Mouse (Mus musculus) spleen, postnatal 14 days (tissue): ENCODE results near the gene Zfp526.

ENCODE experiments used
- DNase-seq, 2 experiments: peaks; one replicate each; pipeline ENCODE4 v3.0.0; 2021 to 2022; ENCODE audit warnings: low spot score in 2 of 2

Zfp526 gene

DNA sequence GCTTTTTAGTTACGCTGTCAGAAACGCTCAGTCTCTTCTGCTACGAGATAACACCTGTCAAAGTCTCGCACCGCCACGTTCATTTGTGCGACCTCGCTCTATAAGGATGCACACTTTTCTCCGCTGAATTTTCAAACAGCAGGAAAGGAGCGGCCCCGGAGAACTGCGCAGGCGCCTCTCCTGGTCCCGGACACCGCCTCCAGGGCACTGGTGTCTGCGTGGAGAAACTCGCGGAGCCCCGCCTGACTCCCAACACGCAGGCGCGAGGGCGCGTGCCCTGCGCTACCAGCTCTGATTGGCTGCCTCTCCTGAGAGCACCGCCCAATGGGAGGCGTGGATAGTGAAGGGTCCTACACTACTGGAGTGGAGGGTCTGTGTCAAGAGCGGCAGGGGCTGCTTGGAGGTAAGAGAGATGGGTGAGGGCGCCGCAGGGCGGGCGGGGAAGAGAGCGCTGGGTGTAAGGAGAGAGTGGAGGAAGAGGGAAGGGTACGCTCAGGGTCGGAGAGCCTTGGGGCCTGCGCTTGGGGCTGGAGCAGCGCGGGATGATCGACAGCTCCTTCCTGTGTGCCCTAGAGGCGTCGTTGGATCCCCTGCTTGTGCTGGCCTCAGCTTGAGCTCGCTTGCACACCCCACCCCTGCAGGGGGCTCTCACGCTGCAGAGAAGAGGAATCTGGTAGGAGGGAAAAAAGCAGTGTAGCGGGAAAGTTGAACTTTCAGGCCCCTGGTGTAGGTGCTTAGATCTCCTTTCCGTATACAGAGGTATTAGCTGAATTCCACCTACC lies at the start of gene Zfp526:
TSS of gene Zfp526 (plus strand) at position 324 of the 782 bp plus-strand sequence.
- DNase-seq, result peak; percentile 92 to 94

DNA sequence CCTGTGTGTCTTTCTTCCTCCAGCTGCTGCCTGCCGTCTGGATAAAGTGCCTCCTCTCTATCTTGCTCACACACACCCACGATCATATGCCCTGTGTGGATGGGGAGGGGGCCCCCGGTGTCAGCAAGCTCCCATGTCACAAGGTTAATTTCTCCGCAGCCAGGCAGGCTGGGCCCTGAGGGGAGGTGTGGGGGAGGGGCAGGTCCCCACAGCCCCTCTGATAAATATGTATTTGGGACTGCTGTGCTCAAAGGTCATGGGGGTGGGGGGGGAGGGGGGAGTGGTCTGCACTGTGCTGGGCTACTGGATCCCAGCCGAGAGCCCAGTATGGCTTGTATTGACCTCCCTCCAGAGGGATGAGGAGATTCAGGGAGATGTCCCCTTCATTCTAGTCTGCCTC lies 48.6 kb upstream of the Zfp526 start:
- DNase-seq, result no peak

DNA sequence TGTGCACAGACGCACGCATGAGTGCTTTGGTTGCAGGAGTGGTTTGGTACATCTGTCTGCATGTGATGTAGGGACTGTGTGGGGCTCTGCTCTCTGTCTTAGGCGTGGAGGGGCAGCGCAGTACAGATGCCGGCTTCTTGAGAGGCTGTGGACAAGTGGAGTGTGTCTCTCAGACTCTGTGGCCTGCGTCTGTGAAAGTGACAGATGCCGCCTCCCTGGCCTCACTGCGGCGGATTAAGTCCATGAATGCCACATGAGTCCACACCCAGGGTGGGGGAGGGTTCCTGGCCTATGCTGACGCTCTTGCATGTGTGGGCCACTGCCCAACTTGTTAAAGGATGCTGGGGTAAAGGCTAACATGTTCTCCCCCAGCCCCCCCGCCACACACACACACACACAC lies 46.9 kb upstream of the Zfp526 start:
- DNase-seq, result no peak

DNA sequence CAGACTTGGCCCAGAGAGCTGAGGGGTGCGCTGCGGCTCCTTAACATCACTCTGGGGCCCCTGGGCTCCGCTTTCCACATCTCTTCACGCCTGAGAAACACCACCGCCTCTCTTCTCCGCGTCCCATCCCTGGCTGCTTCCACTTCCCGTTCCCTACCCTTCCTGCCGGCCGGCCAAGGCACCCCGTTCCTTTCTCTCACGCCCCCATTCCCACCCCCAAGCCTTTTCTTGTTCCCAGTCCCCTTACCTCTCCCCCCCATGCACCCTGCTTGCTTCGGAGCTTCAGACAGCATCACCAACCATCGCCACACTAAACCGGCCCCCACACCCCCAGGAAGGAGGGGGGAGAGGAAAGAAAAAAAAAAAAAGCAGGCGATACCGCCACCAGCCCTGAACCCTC lies 42.9 kb upstream of the Zfp526 start:
- DNase-seq, result no peak

DNA sequence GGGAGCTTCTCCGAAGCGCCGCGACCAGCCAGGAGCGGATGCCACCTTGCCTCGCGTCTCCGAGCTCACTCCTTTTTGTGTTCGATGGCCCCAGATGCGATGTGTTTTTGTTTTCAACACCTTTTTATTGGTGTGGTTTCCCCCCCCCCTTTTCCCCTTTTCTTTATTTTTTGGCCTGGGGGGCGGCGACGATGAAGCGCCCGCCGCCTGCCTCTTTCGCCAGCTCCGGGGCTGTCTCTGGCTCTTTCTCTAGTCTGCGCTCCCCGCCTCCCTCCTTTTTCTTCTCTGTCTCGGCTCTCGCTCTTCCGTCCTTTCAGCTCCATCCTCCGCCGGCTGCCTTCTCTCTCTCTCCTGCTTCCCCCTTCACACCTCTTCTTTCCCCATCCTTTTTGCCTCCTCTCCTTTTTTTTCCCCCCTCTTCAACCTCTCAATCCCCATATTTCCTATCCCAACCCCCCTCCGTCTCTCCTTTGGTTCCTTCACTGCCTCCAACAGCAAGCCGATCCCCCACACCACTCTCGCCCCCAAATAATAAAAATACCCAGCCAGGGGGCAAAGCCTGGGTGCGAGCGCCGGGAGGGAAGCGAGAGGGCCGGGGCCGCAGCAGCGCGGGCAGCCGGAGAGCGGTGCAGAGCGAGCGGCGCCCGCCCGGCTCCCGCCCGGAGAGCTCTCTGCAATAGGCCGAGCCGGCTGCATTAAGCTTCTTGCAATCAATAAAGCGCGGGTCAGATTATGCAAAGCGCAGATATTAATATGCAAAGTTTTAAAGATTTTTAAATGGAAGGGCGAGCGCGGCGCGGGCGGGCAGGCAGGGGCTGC lies 42.2 kb upstream of the Zfp526 start:
- no peak for DNase-seq

DNA sequence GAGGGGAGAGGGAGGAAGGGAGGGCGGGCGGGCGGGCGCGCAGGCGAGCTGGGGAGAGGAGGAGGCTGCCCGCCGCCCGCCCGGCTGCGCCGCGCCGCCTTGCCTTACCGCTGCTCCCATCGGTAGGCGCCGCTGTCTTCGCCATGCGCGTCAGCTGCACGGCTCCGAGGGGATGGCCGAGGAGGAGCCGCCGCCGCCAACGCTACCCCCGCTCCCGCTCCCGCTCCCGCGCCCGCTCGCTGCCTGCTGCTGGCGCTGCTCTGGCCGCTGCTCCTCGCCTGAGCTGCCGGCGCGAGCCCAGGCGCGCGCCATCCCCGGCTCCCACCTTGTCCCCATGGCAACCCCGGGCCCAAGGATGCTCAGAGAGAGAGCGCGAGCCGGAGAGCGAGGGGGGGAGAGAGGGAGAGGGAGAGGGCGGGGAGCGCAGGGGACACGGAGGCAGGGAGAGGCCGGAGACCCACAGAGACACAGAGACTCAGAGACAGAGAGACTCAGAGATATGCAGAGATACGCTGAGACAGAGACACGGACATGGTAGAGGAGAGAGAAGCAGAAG lies 41.5 kb upstream of the Zfp526 start, which contains the start of gene Pou2f2:
TSS of gene Pou2f2 (minus strand) at position 121 of the 556 bp plus-strand sequence.
- DNase-seq, result peak in 1 of 2 experiments; percentile 30

DNA sequence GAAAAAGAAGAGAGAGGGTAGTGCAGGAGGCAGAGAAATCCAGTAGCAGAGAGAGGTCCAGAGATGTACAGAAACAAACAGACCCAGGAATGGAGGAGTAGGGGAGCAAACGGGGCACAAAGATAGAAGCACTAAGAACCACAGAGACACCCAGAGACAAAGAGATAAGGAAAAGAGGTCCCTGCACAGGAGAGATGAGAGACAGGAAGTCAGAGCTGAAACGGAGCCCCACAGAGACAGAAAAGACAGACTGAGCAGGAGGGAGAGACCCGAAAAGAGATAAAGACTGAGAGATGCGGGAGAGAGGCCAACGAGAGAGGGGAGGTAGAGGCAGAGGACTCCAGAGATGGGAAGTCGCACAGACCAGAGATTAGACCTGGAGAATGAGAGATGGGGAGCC lies 40.7 kb upstream of the Zfp526 start:
- DNase-seq, result no peak

DNA sequence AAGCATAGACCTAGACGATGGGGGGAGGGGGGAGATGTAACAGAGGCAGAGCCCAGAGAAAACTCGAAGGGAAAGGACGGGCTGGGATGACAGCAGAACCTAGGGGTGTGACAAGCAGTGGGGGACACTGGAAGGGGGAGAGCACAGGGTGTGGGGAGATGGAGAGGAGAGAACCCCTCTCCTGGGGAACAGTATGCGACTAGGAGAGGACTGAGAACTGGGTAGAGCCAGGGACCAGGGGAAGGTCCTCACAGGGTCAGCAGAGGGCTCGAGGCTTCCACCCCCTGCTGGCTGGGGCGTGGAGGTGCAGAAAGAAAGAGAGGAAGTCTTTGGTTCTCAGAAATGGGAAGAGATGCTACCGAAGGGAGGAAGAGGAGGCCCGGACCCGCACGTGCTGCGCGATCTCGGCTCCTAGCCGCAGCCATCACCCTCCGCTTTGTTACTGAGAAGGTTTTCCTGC lies 39.9 kb upstream of the Zfp526 start:
- peak; percentile 34 to 45 for DNase-seq

DNA sequence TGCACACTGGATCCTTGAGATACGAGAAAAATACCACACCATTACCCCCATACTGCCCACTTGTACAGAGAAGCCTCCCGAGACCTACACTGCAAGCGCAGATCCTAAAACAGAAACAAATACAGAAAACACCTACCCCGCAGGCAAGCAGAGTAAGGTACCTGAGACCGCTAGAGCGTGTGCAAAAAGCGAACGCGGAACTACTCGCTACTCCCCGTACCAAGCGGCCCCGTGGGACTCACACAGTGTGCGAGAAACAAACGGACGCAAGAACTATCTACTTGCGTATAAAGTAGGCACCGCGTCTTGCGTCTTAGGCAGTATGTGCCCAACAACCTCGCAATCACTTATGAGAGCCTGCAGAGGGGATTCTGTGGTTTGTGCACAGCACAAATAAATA lies 39.4 kb upstream of the Zfp526 start:
- no peak for DNase-seq

DNA sequence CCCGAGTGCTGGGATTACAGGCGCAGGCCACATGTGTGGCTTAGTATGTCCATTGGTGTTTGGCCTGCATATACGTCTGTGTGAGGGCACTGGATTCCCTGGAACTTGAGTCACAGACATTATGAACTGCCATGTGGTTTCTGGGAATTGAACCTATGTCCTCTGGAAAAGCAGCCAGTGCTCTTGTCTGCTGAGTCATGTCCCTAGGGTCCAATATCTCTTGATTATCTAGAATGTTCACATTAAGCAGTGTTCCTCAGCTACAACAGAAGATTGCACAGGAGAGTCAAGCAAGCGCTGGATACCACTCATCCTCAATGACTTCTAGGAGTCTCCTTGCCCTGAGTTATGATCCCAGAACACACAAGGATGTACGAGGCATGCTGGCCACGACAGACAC lies 37.1 kb upstream of the Zfp526 start:
- DNase-seq, result no peak

DNA sequence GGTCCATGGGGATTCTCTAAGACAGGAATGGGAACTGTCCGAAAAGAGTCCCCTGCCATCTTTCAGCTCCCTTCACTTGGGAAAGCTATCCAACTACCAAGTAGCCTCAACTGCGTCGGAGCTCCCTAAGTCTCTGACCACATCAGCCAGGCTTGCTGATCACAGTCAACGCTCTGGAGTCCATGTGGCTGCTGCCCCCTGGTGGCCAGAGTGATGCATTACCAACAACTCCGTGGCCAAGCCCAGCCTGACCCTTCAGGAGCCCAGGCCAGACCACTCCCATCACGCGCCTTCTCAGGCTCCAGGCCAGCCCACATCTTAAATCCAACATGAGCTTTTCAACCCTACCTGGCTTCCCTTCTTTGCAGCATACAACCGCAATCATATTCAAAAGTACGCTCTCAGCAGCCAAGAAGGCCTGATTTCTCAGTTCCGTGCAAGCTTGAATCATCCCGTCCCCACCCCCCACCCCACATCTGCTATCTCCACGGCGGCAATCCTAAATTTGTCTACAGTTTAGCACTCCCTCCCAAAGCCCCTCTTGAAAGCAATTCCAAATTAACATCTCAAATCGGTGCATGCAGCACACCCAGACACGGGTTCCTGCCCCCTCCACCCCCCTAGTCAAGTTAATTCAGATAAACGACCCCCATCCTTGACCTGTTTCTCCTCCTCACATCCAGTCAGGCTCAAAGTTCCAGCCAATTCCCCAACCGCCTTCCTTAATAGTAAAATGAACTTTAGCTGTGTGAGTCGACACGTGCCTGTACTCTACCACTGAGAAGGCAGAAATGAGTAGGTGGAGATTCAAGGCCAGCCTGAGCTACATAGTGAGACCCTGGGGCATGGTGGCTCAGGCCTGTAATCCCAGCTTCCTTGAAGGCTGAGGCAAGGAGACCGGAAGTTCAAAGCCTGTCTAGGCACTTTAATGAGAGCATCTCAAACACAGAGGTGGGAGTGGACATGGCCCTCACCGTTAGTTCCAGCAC lies 33.3 kb upstream of the Zfp526 start:
- peak; percentile 68 to 82 for DNase-seq

DNA sequence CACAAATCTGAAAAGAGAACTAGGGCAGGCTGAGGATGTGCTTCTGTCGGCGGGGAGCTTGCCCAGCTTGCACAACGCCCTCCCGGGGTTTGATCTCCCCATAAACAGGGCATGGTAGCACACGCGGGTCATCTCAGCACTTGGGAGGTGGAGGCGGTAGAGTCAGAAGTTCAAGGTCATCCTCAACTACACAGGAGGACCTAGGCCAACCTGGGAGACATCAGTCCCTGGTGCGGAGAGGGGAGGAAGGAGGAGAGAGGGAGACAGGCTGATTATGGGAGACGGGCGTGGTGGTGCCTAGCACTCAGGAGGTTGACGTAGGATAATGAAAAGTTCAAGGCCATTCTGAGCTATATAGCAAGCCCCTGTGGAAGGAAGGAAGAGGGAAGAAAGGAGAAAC lies 30.4 kb upstream of the Zfp526 start:
- no peak for DNase-seq

DNA sequence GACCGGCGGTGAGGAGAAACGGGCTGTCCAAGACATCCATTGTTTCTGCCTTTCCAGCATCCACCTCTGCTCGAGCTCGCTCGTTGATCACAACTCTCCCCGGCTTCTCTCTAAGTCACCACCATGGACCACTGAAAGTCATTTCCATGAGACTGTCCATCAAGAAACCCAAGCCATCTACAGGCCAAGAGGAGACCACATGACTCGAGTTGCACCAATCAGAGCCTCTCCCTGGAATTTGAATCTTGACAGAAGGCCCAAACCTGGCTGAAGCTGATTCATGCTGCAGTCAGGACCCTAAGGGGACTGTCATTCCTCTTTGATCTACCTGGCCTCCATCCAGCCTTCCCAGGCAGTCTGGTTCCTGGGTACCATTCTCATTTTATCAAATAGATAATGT lies 29.1 kb upstream of the Zfp526 start:
- DNase-seq, result no peak

DNA sequence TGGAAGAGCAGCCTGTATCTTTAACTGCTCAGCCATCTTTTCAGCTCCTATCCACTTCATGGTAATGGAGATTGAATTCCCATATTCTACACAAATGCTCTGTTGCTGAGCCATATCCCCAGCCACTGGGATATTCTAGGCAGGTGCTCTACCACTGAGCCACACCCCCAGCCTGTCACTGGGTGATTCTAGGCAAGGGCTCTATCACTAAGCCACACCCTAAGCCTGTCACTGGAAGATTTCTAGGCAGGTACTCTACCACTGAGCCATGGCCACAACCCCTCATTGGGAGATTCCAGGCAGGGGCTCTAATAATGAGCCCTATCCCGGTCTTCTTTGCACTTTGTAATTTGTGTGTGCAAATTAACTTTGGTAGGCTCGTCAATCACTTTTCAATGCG lies 26.1 kb upstream of the Zfp526 start:
- no peak for DNase-seq

DNA sequence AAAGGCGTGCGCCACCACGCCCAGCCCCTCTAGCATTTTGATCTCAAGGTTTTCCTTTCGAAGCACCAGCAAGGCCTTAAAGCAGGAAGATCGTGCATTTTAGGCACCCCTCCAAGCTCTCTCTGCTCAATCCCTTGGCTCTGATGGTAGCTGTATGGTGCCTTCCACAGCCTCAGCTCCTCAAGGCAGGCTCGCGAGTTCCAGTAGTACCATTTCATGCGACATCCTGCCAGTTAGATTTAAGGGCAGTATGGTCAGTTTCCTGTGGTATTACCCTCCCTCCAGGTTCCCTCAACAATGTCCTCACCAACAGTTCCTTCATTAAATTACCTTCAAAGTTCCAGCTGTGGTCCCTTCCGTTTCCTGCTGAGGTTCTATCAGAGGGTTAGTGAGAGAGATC lies 25.1 kb upstream of the Zfp526 start:
- DNase-seq, result no peak

DNA sequence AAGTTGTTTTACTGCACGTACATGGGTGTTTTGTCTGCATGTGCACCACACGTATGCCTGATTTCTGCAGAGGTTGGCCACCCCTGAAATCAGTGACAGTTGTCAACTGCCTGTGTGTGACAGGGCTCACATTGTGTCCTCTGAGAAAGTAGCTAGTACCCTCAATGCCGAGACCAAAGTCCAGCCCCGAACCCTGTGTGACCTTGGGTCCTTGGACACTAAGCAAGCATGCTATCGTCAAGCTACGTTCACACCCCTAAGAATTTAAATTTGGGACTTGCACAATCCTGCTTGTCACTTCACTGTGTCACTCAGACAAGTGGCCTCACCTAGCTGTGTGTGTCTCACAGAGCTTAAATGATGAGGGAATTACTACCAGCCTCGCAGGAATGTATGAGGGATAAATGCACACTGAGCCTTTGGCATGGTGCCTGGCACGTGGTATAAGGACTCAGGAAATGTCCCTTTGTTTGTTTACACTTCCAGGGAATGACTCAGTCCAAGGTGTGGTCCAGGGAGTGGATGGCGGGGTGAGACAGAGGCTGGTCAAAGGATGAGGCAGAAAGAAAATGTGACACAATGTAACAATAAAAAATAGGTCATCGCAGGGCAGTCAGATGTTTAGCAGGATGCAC lies 23.7 kb upstream of the Zfp526 start:
- no peak for DNase-seq

DNA sequence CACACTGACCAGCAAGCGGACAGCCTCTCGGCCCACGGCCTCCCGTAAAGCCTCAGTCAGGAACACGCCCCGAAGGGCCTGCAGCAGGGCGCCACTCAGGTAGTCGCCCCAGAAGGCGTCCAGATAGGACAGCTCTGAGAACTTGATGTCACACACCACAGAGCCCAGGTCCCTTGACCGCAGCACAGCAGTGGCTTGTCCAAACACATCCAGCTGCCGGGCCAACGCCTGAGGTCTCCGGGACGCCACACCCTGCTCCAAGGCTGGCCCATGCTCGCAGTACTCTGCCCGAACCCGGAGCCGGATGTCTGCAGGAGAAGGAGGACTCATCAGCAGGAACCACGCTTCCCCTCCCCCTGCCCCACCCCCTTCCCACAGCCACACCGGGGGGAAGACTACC lies 17.6 kb upstream of the Zfp526 start:
- no peak for DNase-seq

DNA sequence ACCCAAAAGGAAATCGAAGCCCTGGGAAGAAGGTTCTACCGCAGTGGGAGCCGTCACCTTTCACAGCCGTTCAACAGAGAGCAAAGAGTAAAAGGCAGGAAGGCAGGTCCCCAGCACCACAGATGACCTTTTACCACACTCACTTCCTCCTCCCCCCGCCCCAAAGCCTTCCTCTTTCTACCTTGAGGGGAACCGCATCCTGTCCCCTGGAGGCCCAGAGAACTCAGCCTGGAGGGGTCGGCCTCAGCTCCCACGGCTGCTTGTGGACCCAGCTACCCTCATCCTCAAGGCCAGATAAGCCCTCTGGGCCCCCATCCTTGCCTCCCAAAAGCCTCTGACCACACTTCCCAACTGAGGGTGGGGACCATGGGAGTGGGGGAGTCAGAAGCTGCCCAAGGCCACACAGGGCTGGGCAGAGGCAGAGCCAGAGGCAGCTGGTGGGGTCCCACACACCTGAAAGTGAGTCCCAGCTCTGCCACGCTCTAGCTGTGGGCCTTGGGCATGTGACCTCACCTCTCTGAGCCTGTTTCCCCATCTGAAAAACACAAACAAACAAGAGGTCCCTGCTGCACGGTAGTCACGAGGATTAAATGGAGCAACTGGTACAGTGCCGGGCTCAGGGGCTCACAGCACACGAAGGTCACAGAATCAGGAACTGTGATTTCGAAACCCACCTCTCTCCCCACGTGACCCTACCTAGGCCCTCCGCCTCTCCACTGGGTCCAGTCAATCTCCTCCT lies 15.7 kb upstream of the Zfp526 start:
- peak; percentile 41 to 42 for DNase-seq

DNA sequence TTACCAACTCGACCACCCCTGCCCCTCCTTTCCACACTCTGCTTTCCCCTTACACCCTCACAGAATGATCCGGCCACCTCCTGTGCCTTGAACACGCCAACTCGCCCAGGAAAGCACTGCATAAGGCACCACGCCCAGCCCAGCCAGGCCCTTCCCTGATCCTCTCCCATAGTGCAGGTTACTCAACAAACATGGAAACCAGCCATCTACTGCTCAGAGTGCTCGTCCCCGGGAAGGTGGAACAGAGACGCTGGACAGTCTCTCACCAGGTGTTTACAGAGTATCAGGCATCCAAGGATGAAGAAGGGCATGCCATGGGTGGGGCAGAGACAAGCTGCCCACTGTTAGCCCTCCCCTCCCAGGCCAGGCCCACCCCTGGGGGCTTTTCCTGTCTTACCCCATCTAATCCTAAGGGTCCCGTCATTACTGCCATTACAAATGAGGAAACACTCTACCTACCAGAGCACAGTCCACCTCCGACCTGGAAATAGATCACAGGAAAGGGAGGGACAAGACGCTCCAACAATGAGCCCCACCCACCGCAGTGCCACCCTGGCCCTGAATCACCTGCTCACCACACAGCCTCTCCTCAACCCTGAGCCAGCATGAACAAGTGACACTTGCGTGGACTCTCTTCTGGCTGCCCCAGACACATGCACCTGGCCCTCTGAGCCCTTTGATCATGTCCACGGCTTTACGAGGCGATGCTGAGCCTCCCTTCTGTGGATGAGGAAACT lies 15.0 kb upstream of the Zfp526 start:
- DNase-seq, result no peak
